Mouse (Mus musculus): Measurements from ENCODE around the gene Gm20696.

Gm20696 gene

GRCm38 (mm10) chr6:99295495-99295894 is 371.1 kb downstream of the Gm20696 start:
- DNase-seq (ENCODE audit: low read depth, low spot score): no peak

GRCm38 (mm10) chr6:99289220-99289619 is 377.4 kb downstream of the Gm20696 start:
- no peak for DNase-seq (ENCODE audit: low read depth, low spot score)

- DNase-seq (ENCODE audit: low read depth, low spot score): no peak
Measured at GRCm38 (mm10) chr6:99285026-99285425, 381.6 kb downstream of the Gm20696 start.

- no peak for DNase-seq (ENCODE audit: low read depth, low spot score)
Measured at GRCm38 (mm10) chr6:99284019-99284418, 382.6 kb downstream of the Gm20696 start.

GRCm38 (mm10) chr6:99282866-99283657 is 383.5 kb downstream of the Gm20696 start:
- DNase-seq (ENCODE audit: low read depth, low spot score): no peak

GRCm38 (mm10) chr6:99281433-99281832 is 385.2 kb downstream of the Gm20696 start:
- DNase-seq (ENCODE audit: low read depth, low spot score): no peak

- no peak for DNase-seq (ENCODE audit: low read depth, low spot score)
Measured at GRCm38 (mm10) chr6:99280619-99281018, 386.0 kb downstream of the Gm20696 start.

- DNase-seq (ENCODE audit: low read depth, low spot score): no peak
Measured at GRCm38 (mm10) chr6:99277251-99277650, 389.3 kb downstream of the Gm20696 start.

- no peak for DNase-seq (ENCODE audit: low read depth, low spot score)
Measured at GRCm38 (mm10) chr6:99276297-99276653, 390.3 kb downstream of the Gm20696 start.

GRCm38 (mm10) chr6:99275381-99276296 is 391.0 kb downstream of the Gm20696 start:
- no peak for DNase-seq (ENCODE audit: low read depth, low spot score)

GRCm38 (mm10) chr6:99274667-99275066 is 391.9 kb downstream of the Gm20696 start:
- DNase-seq (ENCODE audit: low read depth, low spot score): no peak

GRCm38 (mm10) chr6:99274222-99274621 is 392.4 kb downstream of the Gm20696 start:
- no peak for DNase-seq (ENCODE audit: low read depth, low spot score)

GRCm38 (mm10) chr6:99273177-99273576 is 393.4 kb downstream of the Gm20696 start:
- DNase-seq (ENCODE audit: low read depth, low spot score): no peak

- DNase-seq (ENCODE audit: low read depth, low spot score): no peak
Measured at GRCm38 (mm10) chr6:99272174-99272573, 394.4 kb downstream of the Gm20696 start.

- DNase-seq (ENCODE audit: low read depth, low spot score): no peak
Measured at GRCm38 (mm10) chr6:99271741-99272140, 394.9 kb downstream of the Gm20696 start.

GRCm38 (mm10) chr6:99269921-99270320 is 396.7 kb downstream of the Gm20696 start:
- DNase-seq (ENCODE audit: low read depth, low spot score): no peak

GRCm38 (mm10) chr6:99268171-99269061 is 398.2 kb downstream of the Gm20696 start:
- no peak for DNase-seq (ENCODE audit: low read depth, low spot score)

- DNase-seq (ENCODE audit: low read depth, low spot score): no peak
Measured at GRCm38 (mm10) chr6:99265945-99266656, 400.5 kb downstream of the Gm20696 start.

GRCm38 (mm10) chr6:99265173-99265572 is 401.4 kb downstream of the Gm20696 start:
- DNase-seq (ENCODE audit: low read depth, low spot score): no peak

- no peak for DNase-seq (ENCODE audit: low read depth, low spot score)
Measured at GRCm38 (mm10) chr6:99264192-99265093, 402.2 kb downstream of the Gm20696 start.

All from embryo, embryonic 11.5 days (tissue).